Mouse (Mus musculus) embryo, embryonic 10 days (tissue): Measurements from ENCODE around the gene Metap2.

Source experiments
- DNase-seq: peaks from one replicate; pipeline ENCODE4 v3.0.0-alpha.2; 2015; ENCODE audit warnings: low spot score

Metap2 gene

DNA sequence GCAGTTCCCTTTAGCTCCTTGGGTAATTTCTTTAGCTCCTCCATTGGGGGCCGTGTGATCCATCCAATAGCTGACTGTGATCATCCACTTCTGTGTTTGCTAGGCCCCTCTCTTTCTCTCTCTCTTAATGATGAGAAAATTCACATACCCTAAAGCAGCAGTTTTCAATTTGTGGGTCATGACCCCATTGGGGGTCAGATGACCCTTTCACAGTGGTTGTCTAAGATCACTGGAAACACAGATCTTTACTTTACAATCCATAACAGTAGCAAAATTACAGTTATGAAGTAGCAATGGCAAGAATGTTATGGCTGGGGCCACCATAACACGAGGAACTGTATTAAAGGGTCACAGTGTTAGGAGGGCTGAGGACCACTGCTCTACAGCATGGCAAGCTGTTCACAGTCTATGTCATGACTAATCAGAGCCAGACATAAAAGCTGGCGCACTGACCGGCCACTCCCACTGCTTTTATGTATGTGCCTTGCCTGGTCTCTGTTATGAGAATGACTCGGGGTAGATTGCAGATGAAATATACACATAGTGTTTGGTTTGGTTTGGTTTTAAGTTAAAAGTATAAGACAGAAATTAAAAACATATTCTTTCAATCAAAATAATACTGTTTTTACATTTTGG is 13.0 kb upstream of the Metap2 start:
- peak; percentile 55 for DNase-seq

DNA sequence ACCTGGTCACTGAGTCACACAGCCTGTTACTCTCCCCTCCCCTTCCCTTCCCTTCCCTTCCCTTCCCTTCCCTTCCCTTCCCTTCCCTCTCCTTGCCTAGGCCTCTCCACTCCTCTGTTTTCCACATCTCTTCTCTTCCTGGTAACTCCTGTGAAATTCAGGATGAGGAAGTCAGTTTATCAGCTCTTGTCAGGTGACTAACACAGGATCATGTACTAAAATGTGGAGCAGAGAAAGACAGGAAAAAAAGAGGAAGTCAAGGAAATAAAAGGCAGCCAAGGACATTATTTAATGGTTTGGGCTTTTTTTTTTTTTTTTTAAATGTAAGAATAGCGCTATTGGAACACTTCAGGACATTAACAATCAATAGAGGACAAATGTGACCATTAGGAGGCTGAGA is 12.1 kb upstream of the Metap2 start:
- no peak for DNase-seq

DNA sequence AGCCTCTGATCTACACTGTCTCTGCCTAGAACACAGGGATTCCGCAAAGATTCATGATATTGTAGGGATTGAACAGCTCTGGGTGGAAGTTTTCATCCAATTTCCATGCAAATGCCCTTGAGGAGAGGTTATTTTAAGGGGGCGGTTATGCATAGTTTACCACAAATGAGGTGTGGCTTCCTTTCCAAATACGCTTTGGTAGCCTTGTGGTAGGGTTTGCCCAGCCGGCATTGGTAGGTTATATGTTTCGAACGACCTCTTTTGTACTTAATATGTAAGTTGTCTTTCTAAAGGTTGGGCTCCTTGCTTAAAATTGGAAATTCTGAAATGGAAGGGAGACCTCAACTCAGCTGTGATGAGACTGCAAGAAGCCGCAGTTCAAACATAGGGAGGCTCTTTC is 11.6 kb upstream of the Metap2 start:
- no peak for DNase-seq

GRCm38 (mm10) chr10:93907376-93907775 is 10.5 kb upstream of the Metap2 start:
- DNase-seq, result peak; percentile 24

DNA sequence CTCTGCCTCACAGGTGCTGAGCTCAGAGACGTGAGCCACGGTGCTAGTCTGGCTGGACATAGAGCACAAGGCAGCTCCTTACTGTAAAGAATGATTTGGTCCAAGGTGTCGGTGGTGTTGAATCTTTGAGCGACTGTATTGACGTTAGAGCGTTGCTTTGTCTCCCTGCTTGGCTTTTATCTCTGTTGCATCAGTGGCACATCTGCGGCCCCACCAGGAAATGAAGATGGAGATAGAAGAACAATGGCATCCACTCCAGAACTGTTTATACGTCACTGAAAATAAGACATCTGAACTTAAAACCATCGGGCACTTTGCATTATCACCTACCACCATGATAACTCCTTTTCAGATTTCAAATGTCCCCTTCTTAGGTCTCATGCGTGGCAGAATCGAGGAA is 3.0 kb upstream of the Metap2 start:
- DNase-seq, result no peak

GRCm38 (mm10) chr10:93899303-93899702 is 2.4 kb upstream of the Metap2 start:
- no peak for DNase-seq

DNA sequence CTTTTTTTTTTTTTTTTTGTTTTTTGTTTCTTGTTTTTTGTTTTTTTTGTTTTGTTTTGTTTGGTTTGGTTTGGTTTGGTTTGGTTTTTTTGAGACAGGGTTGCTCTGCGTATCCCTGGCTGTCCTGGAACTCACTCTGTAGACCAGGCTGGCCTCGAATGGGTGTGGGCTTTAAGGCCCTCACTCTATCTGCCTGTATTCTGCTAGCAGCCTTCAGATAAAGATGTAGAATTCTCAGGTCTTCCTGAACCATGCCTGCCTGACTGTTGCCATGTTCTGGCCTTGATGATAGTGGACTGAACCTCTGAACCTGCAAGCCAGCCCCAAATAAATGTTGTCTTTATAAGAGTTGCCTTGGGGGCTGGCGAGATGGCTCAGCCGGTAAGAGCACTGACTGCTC is 4.3 kb downstream of the Metap2 start:
- no peak for DNase-seq

- no peak for DNase-seq
Observed at GRCm38 (mm10) chr10:93891031-93891430, 5.9 kb downstream of the Metap2 start.

- no peak for DNase-seq
Observed at GRCm38 (mm10) chr10:93890565-93890964, 6.3 kb downstream of the Metap2 start.

DNA sequence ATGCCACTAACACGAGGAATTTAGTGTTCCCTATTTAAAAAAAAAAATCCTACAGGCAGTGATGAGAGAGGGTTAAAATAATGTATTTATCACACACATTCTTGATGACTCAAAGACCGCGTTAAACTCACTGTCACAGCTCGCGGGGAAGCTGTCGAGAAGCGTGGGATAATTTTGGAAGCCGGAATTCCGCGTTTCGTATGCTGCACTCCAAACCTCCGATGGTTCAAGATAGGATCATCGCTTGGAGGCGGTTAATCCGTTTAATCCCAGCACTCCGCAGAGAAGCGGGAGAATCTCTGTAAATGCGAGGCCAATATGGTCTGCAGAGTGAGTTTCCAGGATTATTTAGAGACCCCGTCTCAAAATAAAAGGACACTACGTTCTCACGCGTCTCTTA is 6.9 kb downstream of the Metap2 start:
- peak; percentile 62 for DNase-seq

DNA sequence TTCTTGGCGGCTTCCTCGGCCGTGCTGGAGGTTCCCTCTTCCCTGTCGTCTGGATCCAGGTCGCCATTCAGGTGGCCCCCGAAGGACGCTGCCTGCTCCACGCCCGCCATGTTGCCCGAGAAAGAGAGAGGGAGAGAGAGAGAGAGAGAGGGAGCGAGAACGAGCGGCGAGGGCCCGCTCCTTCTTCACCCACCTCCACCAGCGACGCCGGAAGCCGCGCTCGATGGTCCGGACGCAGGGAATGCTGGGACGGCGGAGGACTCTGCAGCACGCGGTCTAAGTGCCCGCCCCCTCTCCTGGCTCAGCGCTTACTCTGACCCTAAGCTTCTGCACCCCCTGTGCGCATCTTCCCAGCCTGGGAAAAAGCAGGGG is 7.3 kb downstream of the Metap2 start:
- DNase-seq, result peak; percentile 97

- DNase-seq, result peak; percentile 41
Observed at GRCm38 (mm10) chr10:93888935-93889578, 7.8 kb downstream of the Metap2 start.

DNA sequence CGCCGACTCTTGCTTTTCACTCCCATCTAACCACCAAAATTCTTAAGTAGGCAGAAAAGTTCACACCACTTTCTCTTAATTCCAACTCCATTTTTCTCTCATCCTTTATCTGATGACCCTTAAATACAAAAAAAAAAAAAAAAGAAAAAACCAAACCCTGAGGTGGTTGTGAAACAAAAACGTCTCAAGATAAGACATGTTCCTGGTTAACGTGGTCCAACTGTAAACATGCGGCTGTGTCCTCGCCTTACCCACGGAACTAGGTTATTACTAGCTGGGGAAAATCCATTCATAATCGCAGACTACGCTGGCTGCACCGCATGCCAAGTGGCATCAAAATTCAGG is 8.3 kb downstream of the Metap2 start:
- no peak for DNase-seq

- DNase-seq, result no peak
Observed at GRCm38 (mm10) chr10:93885839-93886477, 10.9 kb downstream of the Metap2 start.

DNA sequence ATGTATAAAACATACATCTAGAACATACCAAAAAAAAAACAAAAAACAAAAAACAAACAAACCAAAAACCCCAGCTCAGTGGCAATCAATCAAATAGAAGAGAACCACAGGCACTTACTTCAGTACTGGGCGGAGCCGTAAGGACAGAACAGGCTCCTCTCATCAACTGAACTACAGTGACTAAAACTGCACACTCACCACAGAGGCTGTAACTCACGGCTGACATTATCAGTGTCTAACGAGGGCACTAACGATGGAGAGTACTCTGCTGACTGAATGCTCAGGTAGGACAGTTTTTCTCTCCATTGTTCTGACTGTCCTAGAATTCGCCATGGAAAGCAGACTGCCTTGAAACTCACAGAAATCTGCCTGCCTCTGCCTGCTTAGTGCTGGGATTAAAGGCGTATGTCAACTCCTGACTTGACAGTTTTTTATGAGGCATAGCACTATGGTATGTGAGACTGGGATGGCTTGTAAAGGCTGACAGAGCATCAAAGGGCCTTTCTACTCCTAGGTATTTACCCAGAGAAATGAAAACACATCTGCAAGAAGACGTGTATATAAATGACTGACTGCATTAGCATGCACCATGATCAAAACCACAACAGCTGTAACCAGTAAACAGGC is 14.0 kb downstream of the Metap2 start:
- DNase-seq, result no peak

- no peak for DNase-seq
Observed at GRCm38 (mm10) chr10:93881918-93882317, 15.0 kb downstream of the Metap2 start.

- DNase-seq, result no peak
Observed at GRCm38 (mm10) chr10:93878732-93879131, 18.2 kb downstream of the Metap2 start.

DNA sequence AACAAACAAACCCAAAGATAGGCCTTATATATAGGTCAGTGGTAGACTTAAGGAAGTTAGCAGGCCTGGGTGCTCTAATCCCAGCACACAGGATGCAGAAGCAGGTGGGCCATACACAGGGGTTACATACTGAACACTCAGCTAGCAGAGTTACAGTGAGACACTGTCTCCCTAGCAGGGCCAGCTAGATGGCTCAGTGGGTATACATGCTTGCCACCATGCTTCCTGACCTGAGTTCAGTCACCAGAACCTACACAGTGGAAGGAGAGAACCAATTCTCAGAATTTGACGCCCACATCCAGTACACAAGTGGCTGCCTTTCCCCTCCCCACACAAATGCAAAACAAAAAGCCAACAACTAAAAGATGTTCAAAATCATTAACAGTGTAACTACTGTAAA is 20.1 kb downstream of the Metap2 start:
- DNase-seq, result no peak

GRCm38 (mm10) chr10:93868886-93869285 is 28.0 kb downstream of the Metap2 start:
- DNase-seq, result no peak

GRCm38 (mm10) chr10:93868401-93868800 is 28.5 kb downstream of the Metap2 start:
- no peak for DNase-seq

DNA sequence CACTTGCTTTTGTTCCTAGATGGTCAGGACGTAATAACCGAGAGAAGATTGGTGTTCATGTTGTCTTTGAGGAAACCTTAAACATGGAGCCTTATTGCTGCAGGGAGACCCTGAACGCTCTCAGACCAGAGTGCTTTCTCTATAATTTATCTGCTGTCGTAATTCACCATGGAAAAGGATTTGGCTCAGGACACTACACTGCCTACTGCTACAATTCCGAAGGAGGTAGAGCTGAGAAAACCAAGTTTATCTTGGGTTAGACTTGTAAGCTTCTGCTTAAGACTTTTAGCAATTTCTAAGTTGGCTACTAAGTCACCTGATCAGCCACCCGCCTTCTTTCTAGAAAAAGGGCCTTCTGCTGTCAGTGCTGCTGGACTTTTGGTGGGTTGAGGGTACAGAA is 40.8 kb downstream of the Metap2 start:
- DNase-seq, result no peak

DNA sequence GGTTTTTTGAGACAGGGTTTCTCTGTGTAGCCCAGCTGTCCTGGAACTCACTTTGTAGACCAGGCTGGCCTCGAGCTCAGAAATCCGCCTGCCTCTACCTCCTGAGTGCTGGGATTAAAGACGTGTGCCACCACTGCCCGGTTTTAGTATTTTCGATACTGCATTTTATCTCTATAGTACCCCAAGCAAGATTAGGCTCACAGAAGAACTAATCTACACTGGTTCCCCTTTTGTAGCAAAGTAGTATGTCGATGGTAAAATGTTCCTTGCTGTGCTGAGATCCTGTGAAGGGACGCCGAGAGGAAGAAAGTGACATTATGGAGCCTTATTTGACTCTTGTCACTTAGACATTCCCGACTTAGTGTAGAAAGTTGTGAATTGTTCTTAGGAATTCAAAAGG is 41.8 kb downstream of the Metap2 start:
- DNase-seq, result no peak

DNA sequence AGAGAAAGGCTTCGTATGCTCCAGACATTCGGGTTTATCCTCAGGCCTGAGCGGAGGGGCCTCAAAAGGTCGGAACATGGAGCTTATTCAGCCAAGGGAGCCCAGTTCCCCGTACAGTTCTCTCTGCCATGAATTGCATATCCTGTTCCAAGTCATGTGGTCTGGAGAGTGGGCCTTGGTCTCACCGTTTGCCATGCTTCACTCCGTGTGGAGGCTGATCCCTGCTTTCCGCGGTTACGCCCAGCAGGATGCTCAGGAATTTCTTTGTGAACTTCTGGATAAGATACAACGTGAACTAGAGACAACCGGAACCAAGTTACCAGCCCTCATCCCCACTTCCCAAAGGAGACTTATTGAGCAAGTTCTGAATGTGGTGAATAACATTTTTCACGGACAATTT is 50.2 kb downstream of the Metap2 start:
- no peak for DNase-seq
